Mouse (Mus musculus): ENCODE measurements around the gene Kat6b.

Kat6b gene

GRCm38 (mm10) chr14:21560481-21561209 lies 79.4 kb downstream of the Kat6b start:
- no peak for DNase-seq (ENCODE audit: low spot score)

GRCm38 (mm10) chr14:21561396-21562065 lies 80.3 kb downstream of the Kat6b start:
- DNase-seq (ENCODE audit: low spot score): no peak

GRCm38 (mm10) chr14:21563584-21564118 lies 82.4 kb downstream of the Kat6b start:
- DNase-seq (ENCODE audit: low spot score): no peak

GRCm38 (mm10) chr14:21565541-21566353 lies 84.5 kb downstream of the Kat6b start:
- DNase-seq (ENCODE audit: low spot score): no peak

- DNase-seq (ENCODE audit: low spot score): no peak
Observed at GRCm38 (mm10) chr14:21567293-21567984, 86.2 kb downstream of the Kat6b start.

GRCm38 (mm10) chr14:21568821-21569220 lies 87.6 kb downstream of the Kat6b start:
- no peak for DNase-seq (ENCODE audit: low spot score)

- no peak for DNase-seq (ENCODE audit: low spot score)
Observed at GRCm38 (mm10) chr14:21574686-21575309, 93.6 kb downstream of the Kat6b start.

GRCm38 (mm10) chr14:21576867-21577266 lies 95.6 kb downstream of the Kat6b start:
- no peak for DNase-seq (ENCODE audit: low spot score)

- DNase-seq (ENCODE audit: low spot score): no peak
Observed at GRCm38 (mm10) chr14:21581198-21581597, 100.0 kb downstream of the Kat6b start.

GRCm38 (mm10) chr14:21582301-21582700 lies 101.1 kb downstream of the Kat6b start:
- DNase-seq (ENCODE audit: low spot score): no peak

- no peak for DNase-seq (ENCODE audit: low spot score)
Observed at GRCm38 (mm10) chr14:21583051-21583450, 101.8 kb downstream of the Kat6b start.

GRCm38 (mm10) chr14:21583868-21584267 lies 102.6 kb downstream of the Kat6b start:
- no peak for DNase-seq (ENCODE audit: low spot score)

- no peak for DNase-seq (ENCODE audit: low spot score)
Observed at GRCm38 (mm10) chr14:21584468-21585135, 103.4 kb downstream of the Kat6b start.

- DNase-seq (ENCODE audit: low spot score): no peak
Observed at GRCm38 (mm10) chr14:21585491-21586251, 104.4 kb downstream of the Kat6b start.

GRCm38 (mm10) chr14:21586481-21587118 lies 105.4 kb downstream of the Kat6b start:
- no peak for DNase-seq (ENCODE audit: low spot score)

- DNase-seq (ENCODE audit: low spot score): no peak
Observed at GRCm38 (mm10) chr14:21587931-21588330, 106.7 kb downstream of the Kat6b start.

GRCm38 (mm10) chr14:21589620-21590019 lies 108.4 kb downstream of the Kat6b start:
- DNase-seq (ENCODE audit: low spot score): no peak

- no peak for DNase-seq (ENCODE audit: low spot score)
Observed at GRCm38 (mm10) chr14:21590205-21590604, 109.0 kb downstream of the Kat6b start.

- no peak for DNase-seq (ENCODE audit: low spot score)
Observed at GRCm38 (mm10) chr14:21592152-21592551, 110.9 kb downstream of the Kat6b start.

Data from spleen, adult 12 weeks (tissue).